Mouse (Mus musculus) E14TG2a.4 (cell line): Measurements from ENCODE around the gene Ccdc77.
A peak's percentile ranks its signal among the peaks of the same experiment; 100 is the strongest.

Experiments
- H3K27me3 ChIP-seq: 2 replicates; pipeline ENCODE4 v1.6.1; 2014; ENCODE audit warnings: low read length, control low read depth; ENCODE audit not compliant: insufficient read depth
- H3K36me3 ChIP-seq: 2 replicates; pipeline ENCODE4 v1.6.1; 2014; ENCODE audit warnings: low read length, control low read depth; ENCODE audit not compliant: insufficient read depth
- H3K4me1 ChIP-seq: replicated peaks from 2 replicates; pipeline ENCODE4 v1.6.1; 2014; ENCODE audit warnings: low read depth, low read length, control low read depth
- H3K4me3 ChIP-seq: replicated peaks from 2 replicates; pipeline ENCODE4 v1.5.1; 2014; ENCODE audit warnings: mild to moderate bottlenecking, low read length
- H3K9me3 ChIP-seq: 2 replicates; pipeline ENCODE4 v1.6.1; 2014; ENCODE audit warnings: low read length, control low read depth
- CTCF ChIP-seq: conservative IDR thresholded peaks from 2 replicates; pipeline ENCODE4 v1.5.1; 2014; ENCODE audit warnings: low read length
- NANOG ChIP-seq: IDR thresholded peaks from 2 replicates; pipeline ENCODE4 v1.6.1; 2014; ENCODE audit warnings: borderline replicate concordance, low read length, mixed read lengths
- POU5F1 ChIP-seq: IDR thresholded peaks from 2 replicates; pipeline ENCODE4 v1.6.1; 2014; ENCODE audit warnings: low read length, borderline replicate concordance

Ccdc77 gene

DNA sequence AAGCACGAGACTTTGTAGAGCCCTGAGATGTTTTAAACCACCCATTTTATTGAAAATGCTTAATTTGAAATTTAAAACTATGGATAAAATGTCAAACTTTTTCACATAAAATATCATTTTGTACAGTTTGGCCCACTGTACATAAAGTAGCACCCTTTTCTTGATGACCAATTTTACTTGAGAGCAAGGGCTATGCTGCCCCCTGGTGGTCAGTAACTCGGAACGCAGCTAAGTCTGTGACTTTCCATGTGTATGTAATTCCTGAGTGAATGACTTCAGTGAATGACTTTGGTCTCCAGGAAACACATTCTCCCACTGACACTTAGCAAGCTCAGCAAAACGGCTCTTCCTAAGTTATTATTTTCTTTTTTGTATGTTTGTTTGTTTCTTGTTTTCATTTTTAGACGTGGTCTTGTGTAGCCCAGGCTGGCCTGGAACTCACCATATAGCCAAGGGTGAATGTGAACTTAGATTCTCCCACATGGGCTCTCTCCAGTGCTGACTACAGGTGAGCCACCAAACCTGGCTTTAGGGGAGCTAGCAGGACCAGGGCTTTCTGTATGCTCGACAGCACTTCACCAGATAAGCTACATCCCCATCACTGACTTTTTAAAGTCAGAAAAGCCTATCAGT is 39.8 kb downstream of the Ccdc77 start:
- Histone ChIP-seq H3K36me3 (peaks cover 31% of the 10 kb centered on the region), H3K4me1 (peaks cover 33% of the 10 kb centered on the region), H3K4me3 (no peak overlapping the region), H3K27me3 (no peaks in the 10 kb centered on the region), H3K9me3 (no peaks in the 10 kb centered on the region)
- TF ChIP-seq POU5F1 (no peak), CTCF (peak; percentile 89), NANOG (no peak)

DNA sequence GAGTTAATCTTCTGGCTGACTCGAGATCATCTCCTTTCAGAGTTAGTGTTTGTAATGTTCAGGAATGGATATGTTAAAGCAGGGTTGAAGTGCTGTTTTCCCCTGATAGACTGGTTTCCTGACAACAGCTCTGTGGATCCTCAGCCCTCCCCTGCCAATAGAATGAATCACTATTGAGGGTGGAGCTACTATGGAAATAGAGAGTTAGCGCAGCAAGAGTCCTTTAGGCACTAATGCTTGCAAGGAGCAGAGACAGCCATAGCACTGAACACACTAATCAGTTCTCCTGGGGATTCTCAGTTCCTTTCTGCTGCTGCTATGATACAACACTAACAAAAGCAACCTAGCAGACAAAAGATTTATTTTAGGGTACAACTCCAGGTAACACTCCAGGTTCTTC is 43.8 kb downstream of the Ccdc77 start:
- Histone ChIP-seq H3K9me3 (peaks cover 4% of the 10 kb centered on the region), H3K36me3 (peaks cover 10% of the 10 kb centered on the region), H3K27me3 (no peaks in the 10 kb centered on the region), H3K4me3 (no peak overlapping the region), H3K4me1 (peaks cover 36% of the 10 kb centered on the region)
- TF ChIP-seq CTCF (no peak), POU5F1 (no peak), NANOG (no peak)

DNA sequence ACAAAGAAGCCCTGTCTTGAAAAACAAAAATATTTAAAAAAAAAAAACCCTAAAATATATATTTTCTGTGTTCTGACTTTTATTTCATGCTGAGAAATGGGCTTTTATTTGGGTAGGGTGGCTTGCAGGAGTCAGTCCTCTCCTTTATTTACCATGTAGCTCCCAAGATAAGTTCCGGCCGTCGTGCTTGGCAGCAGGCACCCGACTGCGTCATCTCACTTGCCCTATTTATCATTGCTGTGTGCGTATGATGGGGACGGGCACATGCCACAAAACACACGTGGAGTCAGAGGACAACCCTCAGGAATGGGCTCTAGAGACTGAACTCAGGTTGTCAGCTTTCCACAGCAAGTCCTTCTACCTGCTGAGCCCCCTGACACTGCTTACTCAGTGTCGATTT is 45.0 kb downstream of the Ccdc77 start:
- TF ChIP-seq CTCF (no peak), NANOG (no peak), POU5F1 (no peak)

DNA sequence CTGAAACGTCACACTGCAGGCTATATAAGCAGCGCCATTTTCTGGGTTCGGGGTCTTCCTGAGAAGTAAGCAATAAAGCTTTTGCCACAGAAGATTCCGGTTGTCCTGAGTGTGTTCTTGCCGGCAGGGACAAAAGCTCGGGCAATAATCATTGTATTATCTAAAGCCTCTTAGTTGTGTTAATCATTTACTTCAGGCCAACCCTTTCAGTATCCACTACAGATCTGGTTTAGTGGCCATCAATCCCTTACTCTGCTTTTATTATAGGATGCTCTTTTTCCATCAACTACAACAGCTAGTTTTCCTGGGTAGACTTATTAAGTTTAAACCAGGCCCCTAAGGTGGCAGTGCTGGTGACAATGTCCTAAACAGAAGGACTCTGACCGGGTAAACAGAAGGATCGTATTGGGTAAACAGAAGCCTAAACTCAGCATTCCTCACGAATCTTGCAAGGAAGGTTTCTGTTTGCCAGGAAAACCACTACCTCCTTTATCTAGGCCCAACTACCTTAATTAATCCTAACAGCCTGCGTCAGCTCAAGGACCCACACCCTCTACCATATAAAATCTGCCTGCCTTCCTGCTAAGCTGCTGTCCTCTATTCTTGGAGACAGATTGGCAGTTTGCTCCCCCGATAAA is 45.8 kb downstream of the Ccdc77 start:
- Histone ChIP-seq H3K27me3 (no peaks in the 10 kb centered on the region), H3K4me3 (no peak overlapping the region), H3K9me3 (peaks cover 4% of the 10 kb centered on the region), H3K4me1 (peaks cover 43% of the 10 kb centered on the region), H3K36me3 (no peaks in the 10 kb centered on the region)
- no peak for TF ChIP-seq NANOG
- no peak for TF ChIP-seq POU5F1
- no peak for TF ChIP-seq CTCF

More for the DNA sequence above, 45.0 kb downstream of the Ccdc77 start:
- H3K9me3 ChIP-seq: peaks cover 4% of the 10 kb centered on the region
- H3K4me1 ChIP-seq: peaks cover 38% of the 10 kb centered on the region
- no peak overlapping the region for H3K4me3 ChIP-seq
- H3K27me3 ChIP-seq: no peaks in the 10 kb centered on the region
- no peaks in the 10 kb centered on the region for H3K36me3 ChIP-seq

DNA sequence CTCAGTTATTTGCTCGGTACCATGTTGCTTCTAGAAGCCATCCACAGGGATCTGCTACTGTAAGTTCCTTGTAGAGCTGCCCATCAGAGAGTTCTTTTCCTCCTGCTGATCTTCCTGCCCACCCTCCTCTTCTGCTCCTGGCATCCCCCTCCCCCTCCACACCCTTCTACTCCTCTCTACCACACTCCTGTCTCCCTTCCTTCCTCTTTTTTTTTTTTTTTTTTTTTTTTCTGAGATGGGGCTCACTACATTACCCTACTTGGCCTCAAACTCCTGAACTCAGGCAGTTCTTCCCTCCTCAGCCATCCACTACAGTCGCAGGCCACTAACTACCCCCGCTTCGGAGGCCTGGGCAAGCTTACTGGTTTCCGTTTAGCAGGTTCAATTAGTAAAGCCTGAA is 51.7 kb downstream of the Ccdc77 start:
- Histone ChIP-seq H3K27me3 (no peaks in the 10 kb centered on the region), H3K36me3 (no peaks in the 10 kb centered on the region)

DNA sequence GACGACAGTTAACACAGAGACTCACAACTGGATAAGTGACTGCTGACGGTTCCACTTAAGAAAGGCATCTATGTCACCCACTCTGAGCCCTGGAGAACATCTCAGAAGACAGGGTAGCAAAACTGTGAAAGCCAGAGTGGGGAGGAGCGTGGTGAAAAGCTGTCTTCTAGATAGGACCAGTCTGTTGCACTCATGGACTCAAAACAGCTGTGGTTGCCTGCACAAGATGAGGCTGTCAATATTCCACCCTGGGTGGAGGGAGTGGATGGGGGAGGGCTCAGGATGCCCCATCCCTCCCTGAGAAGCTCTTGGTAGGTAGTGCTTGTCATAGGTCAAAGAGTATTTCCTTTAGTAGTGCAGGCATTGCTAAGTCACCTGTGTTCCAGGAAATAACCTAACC is 54.4 kb downstream of the Ccdc77 start:
- Histone ChIP-seq H3K36me3 (no peaks in the 10 kb centered on the region), H3K4me1 (peaks cover 80% of the 10 kb centered on the region)
- no peak for TF ChIP-seq NANOG

More for the DNA sequence above, 51.7 kb downstream of the Ccdc77 start:
- peaks cover 55% of the 10 kb centered on the region for H3K4me1 ChIP-seq
- H3K4me3 ChIP-seq: no peak overlapping the region
- H3K9me3 ChIP-seq: peaks cover 4% of the 10 kb centered on the region
- TF ChIP-seq CTCF (no peak), NANOG (no peak), POU5F1 (no peak)

DNA sequence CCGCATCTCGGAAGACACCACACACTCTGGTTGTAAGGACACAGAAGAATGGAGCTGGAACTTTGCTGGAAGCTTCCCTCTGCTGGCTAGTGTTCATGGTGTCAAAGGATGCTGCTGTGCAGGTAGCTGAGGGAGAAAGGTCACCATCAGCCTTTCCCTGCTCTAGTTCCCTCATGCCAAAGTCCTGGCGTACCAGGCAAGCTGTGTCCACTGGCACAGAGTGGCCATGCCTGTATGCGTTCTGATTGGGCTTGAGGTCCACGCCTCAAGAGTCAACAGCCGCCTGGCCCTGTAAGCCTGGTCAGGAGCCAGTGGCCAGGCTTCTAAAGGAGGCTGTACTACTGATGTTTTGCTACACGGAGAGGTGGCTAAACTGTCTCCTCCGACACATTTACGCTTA is 54.8 kb downstream of the Ccdc77 start:
- peak overlapping the region; percentile 17; the same call in 1 of the 2 replicates for H3K4me3 ChIP-seq
- no peaks in the 10 kb centered on the region for H3K36me3 ChIP-seq
- TF ChIP-seq POU5F1 (no peak), CTCF (no peak), NANOG (no peak)
- no peaks in the 10 kb centered on the region for H3K9me3 ChIP-seq
- peaks cover 80% of the 10 kb centered on the region for H3K4me1 ChIP-seq
- no peaks in the 10 kb centered on the region for H3K27me3 ChIP-seq

More for the DNA sequence above, 54.4 kb downstream of the Ccdc77 start:
- Histone ChIP-seq H3K9me3 (no peaks in the 10 kb centered on the region), H3K4me3 (no peak overlapping the region), H3K27me3 (no peaks in the 10 kb centered on the region)

DNA sequence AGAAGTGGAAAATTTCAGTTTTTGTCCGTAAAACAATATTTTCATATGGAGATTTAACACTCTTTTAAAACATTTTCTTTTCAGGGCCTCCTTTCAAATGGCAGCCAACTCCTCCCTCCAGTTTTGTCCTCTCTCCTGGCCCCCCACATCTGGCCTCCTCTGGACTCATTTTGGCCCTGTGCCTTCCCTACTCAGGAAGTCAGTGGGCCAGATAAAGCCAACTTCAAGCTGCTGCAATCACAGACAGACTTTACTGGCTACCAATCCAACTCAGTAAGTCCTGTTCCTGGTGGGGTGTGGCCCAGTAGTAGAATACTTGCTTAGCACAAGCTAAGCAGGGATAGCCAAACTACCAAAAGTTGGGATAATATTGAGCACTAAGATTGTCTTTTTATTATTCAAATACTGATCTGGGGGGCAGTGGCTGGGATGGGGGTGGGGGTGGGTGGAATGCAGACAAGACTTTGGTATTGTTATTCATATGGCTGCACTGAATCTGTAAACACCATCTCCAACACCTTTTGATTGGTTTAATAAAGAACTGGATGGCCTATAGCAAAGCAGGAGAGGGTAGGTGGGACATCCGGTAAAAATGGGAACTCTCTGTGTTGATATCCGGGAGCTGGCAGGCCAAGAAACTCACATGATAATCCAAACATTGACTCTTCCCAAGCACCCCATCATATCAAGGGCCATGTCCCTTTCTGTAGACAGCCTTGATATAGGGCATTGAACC is 57.1 kb downstream of the Ccdc77 start:
- no peaks in the 10 kb centered on the region for H3K9me3 ChIP-seq
- peaks cover 80% of the 10 kb centered on the region for H3K4me1 ChIP-seq
- TF ChIP-seq POU5F1: peak; percentile 37; the same call in 1 of the 2 replicates
- TF ChIP-seq CTCF: no peak
- TF ChIP-seq NANOG: peak; percentile 31; the same call in 1 of the 2 replicates
- H3K4me3 ChIP-seq: peak overlapping the region; percentile 5
- H3K36me3 ChIP-seq: no peaks in the 10 kb centered on the region
- no peaks in the 10 kb centered on the region for H3K27me3 ChIP-seq
